Mouse (Mus musculus): ENCODE measurements around the gene Smim22. TPM values are rescaled to one million over a fixed set of nuclear protein-coding genes. Genes with fewer than 3 reads are reported as not detected.

Gene Smim22
- polyA plus RNA-seq, 1 experiment from 2014 or later = not detected

GRCm38 (mm10) chr16:4969055-4969843, 37.8 kb upstream of the Smim22 start:
- H3K9me3 ChIP-seq (ENCODE audit: control insufficient read depth, low read length) = no peaks in the 10 kb centered on the region
- H3K9ac ChIP-seq (replicated peaks; ENCODE audit: low read length) = no peak overlapping the region
- WGBS = 94% methylated on average over 5 of the region's 5 CpGs
- no peak overlapping the region for H3K4me3 ChIP-seq (replicated peaks; ENCODE audit: low read depth, low read length)
- H3K27ac ChIP-seq (replicated peaks; ENCODE audit: low read depth, low read length) = no peak overlapping the region
- DNase-seq (no peak), ATAC-seq (ENCODE audit: low FRiP score, low TSS enrichment) (no peak)
- no peaks in the 10 kb centered on the region for H3K27me3 ChIP-seq (ENCODE audit: control insufficient read depth, insufficient read depth, low read length)
- H3K4me2 ChIP-seq (ENCODE audit: low read length) = no peak overlapping the region
- H3K4me1 ChIP-seq (ENCODE audit: control insufficient read depth, insufficient read depth, low read length) = peaks cover 6% of the 10 kb centered on the region; the same call in 1 of the 2 replicates
- peaks cover 12% of the 10 kb centered on the region for H3K36me3 ChIP-seq (ENCODE audit: control insufficient read depth, insufficient read depth, low read length)

- Histone ChIP-seq H3K9ac (replicated peaks; ENCODE audit: low read length) (no peak overlapping the region), H3K27ac (replicated peaks; ENCODE audit: low read depth, low read length) (no peak overlapping the region), H3K4me3 (replicated peaks; ENCODE audit: low read depth, low read length) (no peak overlapping the region), H3K27me3 (ENCODE audit: control insufficient read depth, insufficient read depth, low read length) (no peaks in the 10 kb centered on the region), H3K9me3 (ENCODE audit: control insufficient read depth, low read length) (no peaks in the 10 kb centered on the region), H3K4me1 (ENCODE audit: control insufficient read depth, insufficient read depth, low read length) (no peaks in the 10 kb centered on the region), H3K4me2 (ENCODE audit: low read length) (no peak overlapping the region), H3K36me3 (ENCODE audit: control insufficient read depth, insufficient read depth, low read length) (peaks cover 12% of the 10 kb centered on the region)
- WGBS = 85% methylated on average over 4 of the region's 4 CpGs
- DNase-seq (no peak), ATAC-seq (ENCODE audit: low FRiP score, low TSS enrichment) (no peak)
Measured at GRCm38 (mm10) chr16:4971626-4972025, 35.5 kb upstream of the Smim22 start.

- Histone ChIP-seq H3K4me2 (ENCODE audit: low read length) (no peak overlapping the region), H3K9ac (replicated peaks; ENCODE audit: low read length) (no peak overlapping the region), H3K36me3 (ENCODE audit: control insufficient read depth, insufficient read depth, low read length) (peaks cover under 1% of the 10 kb centered on the region; the same call in 1 of the 2 replicates), H3K9me3 (ENCODE audit: control insufficient read depth, low read length) (no peaks in the 10 kb centered on the region), H3K27me3 (ENCODE audit: control insufficient read depth, insufficient read depth, low read length) (no peaks in the 10 kb centered on the region), H3K4me3 (replicated peaks; ENCODE audit: low read depth, low read length) (no peak overlapping the region), H3K27ac (replicated peaks; ENCODE audit: low read depth, low read length) (no peak overlapping the region), H3K4me1 (ENCODE audit: control insufficient read depth, insufficient read depth, low read length) (no peaks in the 10 kb centered on the region)
- WGBS = 81% methylated on average over 5 of the region's 5 CpGs
- ATAC-seq (ENCODE audit: low FRiP score, low TSS enrichment) (no peak), DNase-seq (no peak)
Measured at GRCm38 (mm10) chr16:4974521-4974920, 32.6 kb upstream of the Smim22 start.

GRCm38 (mm10) chr16:4976180-4976579, 30.9 kb upstream of the Smim22 start:
- DNase-seq (no peak), ATAC-seq (ENCODE audit: low FRiP score, low TSS enrichment) (no peak)
- Histone ChIP-seq H3K27me3 (ENCODE audit: control insufficient read depth, insufficient read depth, low read length) (no peaks in the 10 kb centered on the region), H3K4me3 (replicated peaks; ENCODE audit: low read depth, low read length) (no peak overlapping the region), H3K36me3 (ENCODE audit: control insufficient read depth, insufficient read depth, low read length) (no peaks in the 10 kb centered on the region), H3K27ac (replicated peaks; ENCODE audit: low read depth, low read length) (no peak overlapping the region), H3K4me1 (ENCODE audit: control insufficient read depth, insufficient read depth, low read length) (no peaks in the 10 kb centered on the region), H3K4me2 (ENCODE audit: low read length) (no peak overlapping the region), H3K9me3 (ENCODE audit: control insufficient read depth, low read length) (no peaks in the 10 kb centered on the region), H3K9ac (replicated peaks; ENCODE audit: low read length) (no peak overlapping the region)
- WGBS = 85% methylated on average over 2 of the region's 2 CpGs

- H3K4me3 ChIP-seq (replicated peaks; ENCODE audit: low read depth, low read length) = no peak overlapping the region
- H3K27ac ChIP-seq (replicated peaks; ENCODE audit: low read depth, low read length) = no peak overlapping the region
- H3K36me3 ChIP-seq (ENCODE audit: control insufficient read depth, insufficient read depth, low read length) = no peaks in the 10 kb centered on the region
- WGBS = 68% methylated on average over 5 of the region's 5 CpGs
- H3K27me3 ChIP-seq (ENCODE audit: control insufficient read depth, insufficient read depth, low read length) = no peaks in the 10 kb centered on the region
- no peaks in the 10 kb centered on the region for H3K9me3 ChIP-seq (ENCODE audit: control insufficient read depth, low read length)
- H3K9ac ChIP-seq (replicated peaks; ENCODE audit: low read length) = no peak overlapping the region
- no peak for DNase-seq
- ATAC-seq (ENCODE audit: low FRiP score, low TSS enrichment) = no peak
- no peaks in the 10 kb centered on the region for H3K4me1 ChIP-seq (ENCODE audit: control insufficient read depth, insufficient read depth, low read length)
- no peak overlapping the region for H3K4me2 ChIP-seq (ENCODE audit: low read length)
Measured at GRCm38 (mm10) chr16:4978275-4979051, 28.6 kb upstream of the Smim22 start.

GRCm38 (mm10) chr16:4979755-4980380, 27.2 kb upstream of the Smim22 start:
- H3K27ac ChIP-seq (replicated peaks; ENCODE audit: low read depth, low read length) = no peak overlapping the region
- DNase-seq (peak; percentile 69), ATAC-seq (ENCODE audit: low FRiP score, low TSS enrichment) (no peak)
- no peaks in the 10 kb centered on the region for H3K4me1 ChIP-seq (ENCODE audit: control insufficient read depth, insufficient read depth, low read length)
- no peaks in the 10 kb centered on the region for H3K9me3 ChIP-seq (ENCODE audit: control insufficient read depth, low read length)
- no peaks in the 10 kb centered on the region for H3K36me3 ChIP-seq (ENCODE audit: control insufficient read depth, insufficient read depth, low read length)
- H3K27me3 ChIP-seq (ENCODE audit: control insufficient read depth, insufficient read depth, low read length) = no peaks in the 10 kb centered on the region
- no peak overlapping the region for H3K4me3 ChIP-seq (replicated peaks; ENCODE audit: low read depth, low read length)
- H3K9ac ChIP-seq (replicated peaks; ENCODE audit: low read length) = no peak overlapping the region
- WGBS = 69% methylated on average over 4 of the region's 4 CpGs
- H3K4me2 ChIP-seq (ENCODE audit: low read length) = no peak overlapping the region

GRCm38 (mm10) chr16:4984717-4985116, 22.4 kb upstream of the Smim22 start:
- 91% methylated on average over 12 of the region's 12 CpGs for WGBS
- H3K27ac ChIP-seq (replicated peaks; ENCODE audit: low read depth, low read length) = no peak overlapping the region
- ATAC-seq (ENCODE audit: low FRiP score, low TSS enrichment) = no peak
- no peaks in the 10 kb centered on the region for H3K4me1 ChIP-seq (ENCODE audit: control insufficient read depth, insufficient read depth, low read length)
- no peak overlapping the region for H3K4me2 ChIP-seq (ENCODE audit: low read length)
- no peaks in the 10 kb centered on the region for H3K36me3 ChIP-seq (ENCODE audit: control insufficient read depth, insufficient read depth, low read length)
- H3K9ac ChIP-seq (replicated peaks; ENCODE audit: low read length) = no peak overlapping the region
- H3K9me3 ChIP-seq (ENCODE audit: control insufficient read depth, low read length) = no peaks in the 10 kb centered on the region
- no peak overlapping the region for H3K4me3 ChIP-seq (replicated peaks; ENCODE audit: low read depth, low read length)
- no peak for DNase-seq
- no peaks in the 10 kb centered on the region for H3K27me3 ChIP-seq (ENCODE audit: control insufficient read depth, insufficient read depth, low read length)

- WGBS = 82% methylated on average over 4 of the region's 4 CpGs
- ATAC-seq (ENCODE audit: low FRiP score, low TSS enrichment) = no peak
Measured at GRCm38 (mm10) chr16:4993276-4993675, 13.8 kb upstream of the Smim22 start.

More at GRCm38 (mm10) chr16:4993276-4993675, 13.8 kb upstream of the Smim22 start:
- Histone ChIP-seq H3K9me3 (ENCODE audit: control insufficient read depth, low read length) (no peaks in the 10 kb centered on the region), H3K27me3 (ENCODE audit: control insufficient read depth, insufficient read depth, low read length) (no peaks in the 10 kb centered on the region), H3K4me2 (ENCODE audit: low read length) (no peak overlapping the region), H3K4me1 (ENCODE audit: control insufficient read depth, insufficient read depth, low read length) (no peaks in the 10 kb centered on the region), H3K36me3 (ENCODE audit: control insufficient read depth, insufficient read depth, low read length) (no peaks in the 10 kb centered on the region), H3K4me3 (replicated peaks; ENCODE audit: low read depth, low read length) (no peak overlapping the region), H3K27ac (replicated peaks; ENCODE audit: low read depth, low read length) (no peak overlapping the region), H3K9ac (replicated peaks; ENCODE audit: low read length) (no peak overlapping the region)
- no peak for DNase-seq
